Mouse (Mus musculus): ENCODE data around the gene Tdrd5. TPM values are rescaled to one million over a fixed set of nuclear protein-coding genes. Genes with fewer than 3 reads are reported as not detected.

Tdrd5 gene
- polyA plus RNA-seq, 2 experiments, result 0.08 to 0.15 TPM

DNA sequence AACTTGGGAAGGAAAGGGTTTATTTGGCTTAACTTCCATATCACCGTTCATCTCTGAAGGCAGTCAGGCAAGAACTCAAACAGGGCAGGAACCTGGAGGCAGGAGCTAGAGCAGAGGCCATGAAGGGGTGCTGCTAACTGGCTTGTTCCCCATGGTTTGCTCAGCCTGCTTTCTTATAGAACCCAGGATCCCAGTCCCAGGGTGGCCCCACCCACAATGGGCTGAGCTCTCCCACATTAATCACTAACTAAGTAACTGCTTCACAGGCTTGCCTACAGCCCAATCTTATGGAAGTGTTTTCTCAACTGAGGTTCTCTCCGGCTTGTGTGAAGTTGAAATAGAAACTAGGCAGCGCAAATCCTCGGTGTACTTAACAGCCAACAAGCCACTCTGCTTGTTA, 74.7 kb downstream of the Tdrd5 start:
- TF ChIP-seq CTCF (IDR thresholded peaks at IDR 0.05; ENCODE audit: low read depth) (no peak), EP300 (IDR thresholded peaks at IDR 0.05; ENCODE audit: low read depth) (no peak)
- Histone ChIP-seq H3K4me3 (ENCODE audit: insufficient read depth in 1 of 2, low read depth in 2 of 2, low read length in 2 of 2) (no peak overlapping the region), H3K27ac (no peak overlapping the region), H3K27me3 (ENCODE audit: control insufficient read depth, insufficient read depth, low read length) (no peaks in the 10 kb centered on the region), H3K4me2 (ENCODE audit: low read depth) (no peak overlapping the region), H3K9me3 (ENCODE audit: control insufficient read depth, low read length) (no peaks in the 10 kb centered on the region), H3K36me3 (replicated peaks; ENCODE audit: control insufficient read depth, insufficient read depth, low read depth) (no peaks in the 10 kb centered on the region), H3K9ac (replicated peaks) (no peak overlapping the region; the same call in 1 of the 2 replicates), H3K4me1 (replicated peaks; ENCODE audit: control insufficient read depth in 2 of 2, insufficient read depth in 2 of 2, low read length in 1 of 2) (peaks cover 19 to 49% of the 10 kb centered on the region in 2 experiments)
- DNase-seq (ENCODE audit: low read depth in 3 of 3, low spot score in 3 of 3) (no peak), ATAC-seq (ENCODE audit: insufficient read depth) (no peak)
- WGBS (ENCODE audit: insufficient replicate concordance), result 76% methylated on average over 4 of the region's 4 CpGs

DNA sequence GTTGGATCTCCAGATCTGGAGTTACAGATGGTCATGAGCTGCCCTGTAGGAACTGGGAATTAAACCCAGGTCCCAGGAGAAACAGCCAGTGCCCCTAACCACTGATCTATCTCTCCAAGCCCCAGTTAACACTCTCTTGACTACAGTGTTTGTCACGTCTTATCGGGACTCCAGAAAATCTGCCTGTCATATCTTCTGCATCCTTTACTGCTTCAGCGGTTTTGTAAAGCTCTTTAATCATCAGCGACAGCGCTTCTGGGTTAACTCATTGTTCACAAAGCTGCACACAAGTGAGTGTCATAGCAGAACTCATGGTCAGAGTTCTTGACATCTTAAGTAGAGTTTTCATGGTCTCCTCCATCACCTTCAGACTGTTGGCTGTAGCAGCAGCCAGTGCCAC, 76.6 kb downstream of the Tdrd5 start:
- no peaks in the 10 kb centered on the region for H3K27me3 ChIP-seq (ENCODE audit: control insufficient read depth, insufficient read depth, low read length)
- peak; percentile 59 for TF ChIP-seq EP300 (IDR thresholded peaks at IDR 0.05; ENCODE audit: low read depth)
- TF ChIP-seq CTCF (IDR thresholded peaks at IDR 0.05; ENCODE audit: low read depth), result no peak
- no peaks in the 10 kb centered on the region for H3K9me3 ChIP-seq (ENCODE audit: control insufficient read depth, low read length)
- DNase-seq (ENCODE audit: low read depth in 3 of 3, low spot score in 3 of 3) (no peak), ATAC-seq (ENCODE audit: insufficient read depth) (no peak)
- no peaks in the 10 kb centered on the region for H3K36me3 ChIP-seq (replicated peaks; ENCODE audit: control insufficient read depth, insufficient read depth, low read depth)
- WGBS (ENCODE audit: insufficient replicate concordance), result 35% methylated on average over 5 of the region's 5 CpGs
- no peak overlapping the region; the same call in 1 of the 2 replicates for H3K9ac ChIP-seq (replicated peaks)
- H3K27ac ChIP-seq, result no peak overlapping the region
- H3K4me3 ChIP-seq (ENCODE audit: insufficient read depth in 1 of 2, low read depth in 2 of 2, low read length in 2 of 2), result no peak overlapping the region
- peaks cover 37 to 67% of the 10 kb centered on the region in 2 experiments for H3K4me1 ChIP-seq (replicated peaks; ENCODE audit: control insufficient read depth in 2 of 2, insufficient read depth in 2 of 2, low read length in 1 of 2)
- no peak overlapping the region for H3K4me2 ChIP-seq (ENCODE audit: low read depth)

DNA sequence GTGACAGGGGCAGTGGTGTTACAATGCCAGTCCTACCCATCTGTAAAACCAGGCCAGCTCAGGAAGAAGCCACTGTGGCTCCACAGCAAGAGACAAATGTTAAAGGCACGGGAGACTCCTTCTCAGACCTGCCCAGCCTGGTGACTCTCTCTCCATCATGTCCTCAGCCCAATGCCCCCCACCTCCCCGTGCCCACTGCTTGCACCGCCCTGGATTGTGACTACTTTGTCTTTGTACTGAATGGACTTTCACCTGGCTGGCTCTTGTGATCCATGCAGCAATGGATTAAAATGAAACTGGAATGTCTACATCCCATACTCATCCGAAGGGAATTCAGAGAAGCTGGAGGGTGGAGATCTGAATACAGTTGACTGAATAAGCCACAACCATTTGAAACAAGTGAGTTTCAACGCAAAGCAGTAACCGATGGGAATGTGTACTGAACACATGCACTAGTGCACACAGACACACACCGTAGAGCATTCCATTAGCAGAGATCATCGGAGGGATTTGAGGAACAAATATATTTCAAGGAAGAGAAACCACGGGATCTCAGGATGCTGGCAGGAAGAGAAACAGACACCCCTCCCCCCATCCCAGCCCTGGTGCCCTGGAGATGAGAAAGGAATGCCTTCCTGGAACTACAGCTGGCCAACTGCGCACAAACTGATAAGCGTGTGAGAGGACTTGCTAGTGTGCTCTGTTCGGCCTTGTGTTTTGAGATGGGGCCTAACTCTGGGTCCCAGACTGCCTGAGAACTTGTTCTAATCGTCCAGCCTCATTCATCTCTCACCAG, 81.1 kb downstream of the Tdrd5 start:
- H3K36me3 ChIP-seq (replicated peaks; ENCODE audit: control insufficient read depth, insufficient read depth, low read depth), result no peaks in the 10 kb centered on the region
- H3K4me3 ChIP-seq (ENCODE audit: insufficient read depth in 1 of 2, low read depth in 2 of 2, low read length in 2 of 2), result peak overlapping the region; percentile 1 to 14; a peak in 2 of 4 replicates
- no peaks in the 10 kb centered on the region for H3K9me3 ChIP-seq (ENCODE audit: control insufficient read depth, low read length)
- no peak for TF ChIP-seq CTCF (IDR thresholded peaks at IDR 0.05; ENCODE audit: low read depth)
- peak; percentile 94 for TF ChIP-seq EP300 (IDR thresholded peaks at IDR 0.05; ENCODE audit: low read depth)
- peaks cover 57 to 75% of the 10 kb centered on the region in 2 experiments for H3K4me1 ChIP-seq (replicated peaks; ENCODE audit: control insufficient read depth in 2 of 2, insufficient read depth in 2 of 2, low read length in 1 of 2)
- H3K27ac ChIP-seq, result peak overlapping the region; percentile 95
- 31% methylated on average over 13 of the region's 13 CpGs for WGBS (ENCODE audit: insufficient replicate concordance)
- no peaks in the 10 kb centered on the region for H3K27me3 ChIP-seq (ENCODE audit: control insufficient read depth, insufficient read depth, low read length)
- peak; percentile 93 for ATAC-seq (ENCODE audit: insufficient read depth)
- peak overlapping the region; percentile 65 for H3K9ac ChIP-seq (replicated peaks)
- H3K4me2 ChIP-seq (ENCODE audit: low read depth), result peak overlapping the region; percentile 66
- peak; percentile 81 to 87 (median 83) for DNase-seq (ENCODE audit: low read depth in 3 of 3, low spot score in 3 of 3)

DNA sequence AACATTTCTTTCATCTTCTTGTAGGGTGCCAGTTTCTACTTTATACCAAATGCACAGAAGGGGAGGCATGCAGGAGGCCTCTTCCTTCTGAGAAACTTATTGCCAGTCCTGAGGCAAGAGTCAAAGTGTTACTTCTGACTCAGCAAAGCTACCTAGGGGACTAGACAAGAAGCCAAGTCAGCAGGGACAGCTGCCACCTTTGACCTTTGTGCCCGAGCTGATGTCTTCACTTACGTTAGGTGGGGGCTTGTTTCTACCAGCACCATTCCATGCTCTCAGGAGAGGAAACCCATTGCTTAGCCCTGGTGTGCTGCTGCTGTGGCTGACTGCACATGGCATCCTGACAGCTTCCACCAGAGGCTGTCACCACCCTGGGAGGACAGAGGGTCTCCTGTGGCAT, 82.1 kb downstream of the Tdrd5 start:
- Histone ChIP-seq H3K4me2 (ENCODE audit: low read depth) (no peak overlapping the region), H3K36me3 (replicated peaks; ENCODE audit: control insufficient read depth, insufficient read depth, low read depth) (no peaks in the 10 kb centered on the region), H3K9ac (replicated peaks) (0 out of 2 replicates have a peak overlapping the region, but pooled peaks have one; percentile 19), H3K9me3 (ENCODE audit: control insufficient read depth, low read length) (no peaks in the 10 kb centered on the region), H3K27me3 (ENCODE audit: control insufficient read depth, insufficient read depth, low read length) (no peaks in the 10 kb centered on the region), H3K4me3 (ENCODE audit: insufficient read depth in 1 of 2, low read depth in 2 of 2, low read length in 2 of 2) (no peak overlapping the region), H3K27ac (peak overlapping the region; percentile 95), H3K4me1 (replicated peaks; ENCODE audit: control insufficient read depth in 2 of 2, insufficient read depth in 2 of 2, low read length in 1 of 2) (peaks cover 57 to 74% of the 10 kb centered on the region in 2 experiments)
- no peak for ATAC-seq (ENCODE audit: insufficient read depth)
- no peak for DNase-seq (ENCODE audit: low read depth in 3 of 3, low spot score in 3 of 3)
- 72% methylated on average over 2 of the region's 2 CpGs for WGBS (ENCODE audit: insufficient replicate concordance)
- TF ChIP-seq EP300 (IDR thresholded peaks at IDR 0.05; ENCODE audit: low read depth) (no peak), CTCF (IDR thresholded peaks at IDR 0.05; ENCODE audit: low read depth) (no peak)

DNA sequence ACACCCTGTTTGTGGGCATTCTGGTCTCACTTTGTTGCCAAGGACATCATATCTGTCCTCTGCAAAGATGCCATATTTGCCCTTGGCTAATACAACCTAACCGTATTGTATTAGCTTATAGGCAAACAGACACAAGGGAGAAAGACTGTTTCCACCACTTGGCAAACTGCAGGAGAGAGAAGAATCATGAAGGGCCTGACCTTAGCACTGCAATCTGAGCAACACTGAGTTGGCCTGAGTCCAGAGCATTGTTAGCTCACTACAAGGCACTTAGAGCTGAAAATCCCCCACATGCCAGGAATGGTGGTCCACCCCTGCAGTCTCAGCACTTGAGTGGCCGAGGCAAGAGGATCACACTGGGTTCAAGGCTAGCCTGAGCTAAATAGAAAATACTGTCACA, 84.9 kb downstream of the Tdrd5 start:
- Histone ChIP-seq H3K4me3 (ENCODE audit: insufficient read depth in 1 of 2, low read depth in 2 of 2, low read length in 2 of 2) (no peak overlapping the region), H3K9me3 (ENCODE audit: control insufficient read depth, low read length) (no peaks in the 10 kb centered on the region), H3K9ac (replicated peaks) (no peak overlapping the region), H3K4me2 (ENCODE audit: low read depth) (no peak overlapping the region), H3K36me3 (replicated peaks; ENCODE audit: control insufficient read depth, insufficient read depth, low read depth) (no peaks in the 10 kb centered on the region), H3K27me3 (ENCODE audit: control insufficient read depth, insufficient read depth, low read length) (no peaks in the 10 kb centered on the region), H3K27ac (peak overlapping the region; percentile 91), H3K4me1 (replicated peaks; ENCODE audit: control insufficient read depth in 2 of 2, insufficient read depth in 2 of 2, low read length in 1 of 2) (peaks cover 63 to 77% of the 10 kb centered on the region in 2 experiments)
- TF ChIP-seq CTCF (IDR thresholded peaks at IDR 0.05; ENCODE audit: low read depth), result no peak
- WGBS (ENCODE audit: insufficient replicate concordance), result 82% methylated on average over 2 of the region's 2 CpGs
- DNase-seq (ENCODE audit: low read depth in 3 of 3, low spot score in 3 of 3) (no peak), ATAC-seq (ENCODE audit: insufficient read depth) (no peak)
